Mouse (Mus musculus) adrenal gland, adult 10 weeks (tissue): Measurements from ENCODE around the gene I830077J02Rik. TPM values are rescaled to one million over a fixed set of nuclear protein-coding genes. Genes with fewer than 3 reads are reported as not detected.

ENCODE experiments used
- polyA plus RNA-seq: library from polyadenylated mRNA; stranded (reverse); fragments of 350-450 nt; fragmentation: Illumina TruSeq; extraction: RNeasy Lipid Tissue Mini Kit (QIAGEN cat#74804); gene quantifications from one replicate; pipeline ENCODE4 v1.2.3, GENCODE M21; 2014; ENCODE audit warnings: low read depth, low replicate concordance

Gene I830077J02Rik
- 1.7 TPM for polyA plus RNA-seq

DNA sequence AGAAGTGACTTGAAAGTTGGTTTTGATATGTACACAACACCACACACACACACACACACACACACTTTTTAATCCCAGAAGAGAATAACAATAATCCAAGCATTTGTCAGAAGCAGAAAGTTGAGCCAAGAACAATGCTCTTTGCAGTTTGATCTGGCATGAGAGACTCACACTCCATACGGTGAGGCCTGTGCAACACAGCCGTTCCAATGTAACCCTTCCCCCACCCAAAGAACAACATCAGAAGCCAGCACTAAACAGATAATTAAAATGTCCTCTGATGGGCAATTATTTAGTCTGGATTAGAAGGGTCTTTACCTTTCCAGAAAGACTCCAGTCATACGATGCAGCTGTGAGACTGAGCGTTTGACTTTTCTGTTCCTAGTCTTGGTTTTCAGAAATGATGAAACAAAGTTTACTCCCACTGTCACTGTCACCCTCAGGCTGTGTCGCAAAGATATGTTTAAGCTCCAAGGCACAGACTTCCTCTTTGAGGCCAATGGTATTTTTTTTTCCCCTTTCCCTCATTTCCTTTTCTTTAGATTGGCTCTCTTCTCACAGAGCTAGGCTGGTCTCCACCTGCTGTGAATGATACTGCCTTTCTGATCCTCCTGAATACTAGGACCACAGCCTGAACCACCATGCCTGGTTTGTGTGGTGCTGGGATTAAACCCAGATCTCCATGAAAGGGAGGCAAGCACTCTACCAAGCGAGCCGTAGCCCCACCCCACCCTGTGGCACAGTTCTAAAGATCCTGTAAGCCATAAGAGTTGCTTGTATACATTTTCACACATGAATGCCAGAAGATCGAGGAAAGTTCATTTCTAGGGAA, at the start of gene I830077J02Rik:
I830077J02Rik (minus strand) TSS at position 425 of the 832 bp plus-strand sequence.

GRCm38 (mm10) chr3:105973411-105973810, 40.9 kb upstream of the I830077J02Rik start, which contains the start of gene Ovgp1:
TSS of gene Ovgp1 (plus strand) at chr3:105973711.

DNA sequence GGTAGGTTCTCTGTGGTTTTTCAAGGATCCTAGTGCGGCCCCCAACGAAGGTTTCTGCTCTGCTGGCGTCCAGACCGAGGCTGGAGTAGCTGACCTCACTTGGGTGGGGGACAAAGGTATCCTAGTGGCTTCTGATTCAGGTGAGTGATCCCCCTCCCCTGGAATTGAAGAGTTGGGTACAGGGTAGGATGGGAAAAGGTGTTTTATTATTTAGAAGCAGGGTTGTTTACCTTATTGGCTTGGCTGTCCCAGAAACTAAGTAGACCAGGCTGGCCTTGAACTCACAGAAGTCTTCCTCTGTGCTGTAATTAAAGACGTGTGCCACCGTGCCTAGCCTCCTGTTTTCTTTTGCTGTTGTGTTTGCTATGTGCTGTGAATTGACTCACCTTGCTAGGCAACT, 27.5 kb upstream of the I830077J02Rik start, which contains the start of gene Atp5f1:
Atp5f1 (minus strand) TSS at position 101 of the 400 bp plus-strand sequence.

GRCm38 (mm10) chr3:105958974-105959580, 26.6 kb upstream of the I830077J02Rik start, which contains the start of gene Wdr77:
TSS of gene Wdr77 (plus strand) at chr3:105959369.

Other genes with a start within 250 kb of the I830077J02Rik start
- 42.2 TPM for gene Ddx20, start 245.1 kb downstream of the I830077J02Rik start, polyA plus RNA-seq
- gene Inka2, start 228.1 kb downstream of the I830077J02Rik start, polyA plus RNA-seq: 1.7 TPM
- 821 TPM for gene Rap1a, start 131.3 kb downstream of the I830077J02Rik start, polyA plus RNA-seq
- gene Adora3, start 61.8 kb downstream of the I830077J02Rik start, polyA plus RNA-seq: not detected
- gene Tmigd3, start 61.8 kb downstream of the I830077J02Rik start, polyA plus RNA-seq: not detected
- 68.3 TPM for gene Wdr77, start 26.7 kb upstream of the I830077J02Rik start, polyA plus RNA-seq
- gene Atp5f1, start 27.4 kb upstream of the I830077J02Rik start, polyA plus RNA-seq: 1,327 TPM
- gene Ovgp1, start 41.0 kb upstream of the I830077J02Rik start, polyA plus RNA-seq: 2.6 TPM
- not detected for gene Pifo, start 82.0 kb upstream of the I830077J02Rik start, polyA plus RNA-seq
- not detected for gene Chil5, start 100.2 kb upstream of the I830077J02Rik start, polyA plus RNA-seq
- not detected for gene Chia1, start 180.6 kb upstream of the I830077J02Rik start, polyA plus RNA-seq
- 25.1 TPM for gene Chil3, start 234.9 kb upstream of the I830077J02Rik start, polyA plus RNA-seq